Mouse (Mus musculus): Measurements from ENCODE around the gene Sost.
"Not testable (repeated sequence)": the region's sequence is repeated elsewhere in the genome, so short reads cannot be mapped to it uniquely, and the experiment has no call there.

Gene Sost

GRCm38 (mm10) chr11:101966965-101967614 lies at the start of gene Sost:
Sost (minus strand) TSS chr11:101967015.
- no peak for DNase-seq (ENCODE audit: low spot score in 2 of 2)

- DNase-seq (ENCODE audit: low spot score in 2 of 2), result no peak
Observed at GRCm38 (mm10) chr11:102016136-102016535, 49.3 kb upstream of the Sost start.

GRCm38 (mm10) chr11:102015472-102015871 lies 48.7 kb upstream of the Sost start:
- DNase-seq (ENCODE audit: low spot score in 2 of 2), result peak in 1 of 2 experiments; percentile 27

GRCm38 (mm10) chr11:102013201-102013600 lies 46.4 kb upstream of the Sost start:
- no peak for DNase-seq (ENCODE audit: low spot score in 2 of 2)

GRCm38 (mm10) chr11:102011510-102011909 lies 44.7 kb upstream of the Sost start:
- no peak for DNase-seq (ENCODE audit: low spot score in 2 of 2)

GRCm38 (mm10) chr11:102010140-102010539 lies 43.3 kb upstream of the Sost start:
- DNase-seq (ENCODE audit: low spot score in 2 of 2), result no peak

GRCm38 (mm10) chr11:102008954-102009637 lies 42.3 kb upstream of the Sost start:
- DNase-seq (ENCODE audit: low spot score in 2 of 2), result no peak

GRCm38 (mm10) chr11:102008372-102008771 lies 41.6 kb upstream of the Sost start:
- DNase-seq (ENCODE audit: low spot score in 2 of 2), result no peak

- no peak for DNase-seq (ENCODE audit: low spot score in 2 of 2)
Observed at GRCm38 (mm10) chr11:102006688-102007087, 39.9 kb upstream of the Sost start.

- no peak for DNase-seq (ENCODE audit: low spot score in 2 of 2)
Observed at GRCm38 (mm10) chr11:102006271-102006670, 39.5 kb upstream of the Sost start.

GRCm38 (mm10) chr11:102004251-102004650 lies 37.4 kb upstream of the Sost start:
- DNase-seq (ENCODE audit: low spot score in 2 of 2), result peak in 1 of 2 experiments; percentile 34

- DNase-seq (ENCODE audit: low spot score in 2 of 2), result no peak
Observed at GRCm38 (mm10) chr11:101999466-101999865, 32.7 kb upstream of the Sost start.

GRCm38 (mm10) chr11:101998258-101998657 lies 31.4 kb upstream of the Sost start:
- no peak for DNase-seq (ENCODE audit: low spot score in 2 of 2)

- DNase-seq (ENCODE audit: low spot score in 2 of 2), result no peak
Observed at GRCm38 (mm10) chr11:101995938-101996337, 29.1 kb upstream of the Sost start.

- DNase-seq (ENCODE audit: low spot score in 2 of 2), result peak; percentile 18 to 48
Observed at GRCm38 (mm10) chr11:101994100-101994499, 27.3 kb upstream of the Sost start.

- no peak for DNase-seq (ENCODE audit: low spot score in 2 of 2)
Observed at GRCm38 (mm10) chr11:101992411-101992810, 25.6 kb upstream of the Sost start.

GRCm38 (mm10) chr11:101991813-101992212 lies 25.0 kb upstream of the Sost start:
- no peak for DNase-seq (ENCODE audit: low spot score in 2 of 2)

- DNase-seq (ENCODE audit: low spot score in 2 of 2), result no peak
Observed at GRCm38 (mm10) chr11:101990244-101990643, 23.4 kb upstream of the Sost start.

GRCm38 (mm10) chr11:101986913-101987312 lies 20.1 kb upstream of the Sost start, which contains the start of gene Dusp3:
Dusp3 (minus strand) TSS chr11:101987013.
- DNase-seq (ENCODE audit: low spot score in 2 of 2), result no peak

GRCm38 (mm10) chr11:101985990-101986389 lies 19.2 kb upstream of the Sost start:
- peak; percentile 59 to 80 for DNase-seq (ENCODE audit: low spot score in 2 of 2)

GRCm38 (mm10) chr11:101985450-101985849 lies 18.6 kb upstream of the Sost start:
- not testable (repeated sequence) for DNase-seq (ENCODE audit: low spot score in 2 of 2)

GRCm38 (mm10) chr11:101984054-101985025 lies 17.5 kb upstream of the Sost start, which contains the start of gene Cfap97d1:
Cfap97d1 (plus strand) TSS chr11:101984279.
- peak; percentile 43 to 75 for DNase-seq (ENCODE audit: low spot score in 2 of 2)

Data from spleen, postnatal 10 days (tissue).